Mouse (Mus musculus) kidney, adult 2 months (tissue): ENCODE results near the gene Samhd1.

Experiments
- CTCF ChIP-seq: fragments of 200-500 bp; conservative IDR thresholded peaks from 2 replicates; pipeline ENCODE4 v1.5.1; 2011; ENCODE audit warnings: low read depth, mild to moderate bottlenecking, control low read depth, low read length, moderate library complexity, mixed read lengths; ENCODE audit not compliant: insufficient read depth, insufficient read length
- POLR2A ChIP-seq: fragments of 200-500 bp; IDR thresholded peaks from one replicate; pipeline ENCODE4 v1.6.1; 2011; ENCODE audit warnings: low read depth, low read length, control low read depth

DNA sequence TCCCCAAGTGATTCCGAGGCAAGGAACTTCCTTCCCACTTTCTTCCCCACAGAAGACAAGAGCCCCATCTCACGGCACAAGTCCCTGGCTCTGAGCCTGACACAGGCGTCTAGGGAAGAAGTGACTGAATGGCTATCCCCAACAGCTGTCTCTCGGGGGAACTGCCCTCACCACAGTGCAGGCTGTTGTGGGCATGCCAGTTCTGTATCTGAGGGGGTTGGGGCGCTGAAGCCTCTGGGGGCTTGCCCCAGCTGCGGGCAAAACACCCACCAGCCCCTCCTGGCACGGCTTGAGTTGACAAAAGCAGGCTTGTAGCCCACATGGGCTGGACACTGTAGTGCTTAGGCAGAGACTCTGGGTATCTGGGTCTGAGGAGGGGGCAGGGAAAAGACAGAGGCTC, 70.9 kb downstream of the Samhd1 start:
- TF ChIP-seq POLR2A (no peak), CTCF (no peak)
